Mouse (Mus musculus): Measurements from ENCODE around the gene Pilra. TPM values are rescaled to one million over a fixed set of nuclear protein-coding genes. Genes with fewer than 3 reads are reported as not detected.

The Pilra gene
- polyA plus RNA-seq, 1 experiment from 2014 or later = 2.8 TPM

GRCm38 (mm10) chr5:137806158-137806557 lies 29.9 kb downstream of the Pilra start:
- no peaks in the 10 kb centered on the region for H3K9me3 ChIP-seq (ENCODE audit: control insufficient read depth, low read length)
- no peak overlapping the region for H3K9ac ChIP-seq (ENCODE audit: low read depth, low read length)
- no peak overlapping the region for H3K4me2 ChIP-seq (ENCODE audit: low read depth, low read length)
- no peak overlapping the region for H3K4me3 ChIP-seq (ENCODE audit: low read length)
- 92% methylated on average over 1 of the region's 1 CpGs for whole genome bisulfite sequencing
- no peaks in the 10 kb centered on the region for H3K4me1 ChIP-seq (ENCODE audit: control insufficient read depth, insufficient read depth, low read length)
- H3K36me3 ChIP-seq (ENCODE audit: control insufficient read depth, insufficient read depth, low read length) = no peaks in the 10 kb centered on the region
- no peaks in the 10 kb centered on the region for H3K27me3 ChIP-seq (replicated peaks; ENCODE audit: control insufficient read depth, insufficient read depth, low read length)
- H3K27ac ChIP-seq (ENCODE audit: low read length) = no peak overlapping the region
- no peak for ATAC-seq

- Histone ChIP-seq H3K4me3 (ENCODE audit: low read length) (no peak overlapping the region), H3K27me3 (replicated peaks; ENCODE audit: control insufficient read depth, insufficient read depth, low read length) (no peaks in the 10 kb centered on the region), H3K36me3 (ENCODE audit: control insufficient read depth, insufficient read depth, low read length) (no peaks in the 10 kb centered on the region), H3K9me3 (ENCODE audit: control insufficient read depth, low read length) (no peaks in the 10 kb centered on the region), H3K9ac (ENCODE audit: low read depth, low read length) (no peak overlapping the region), H3K27ac (ENCODE audit: low read length) (no peak overlapping the region), H3K4me2 (ENCODE audit: low read depth, low read length) (no peak overlapping the region), H3K4me1 (ENCODE audit: control insufficient read depth, insufficient read depth, low read length) (no peaks in the 10 kb centered on the region)
- ATAC-seq = no peak
- 80% methylated on average over 3 of the region's 3 CpGs for WGBS
Observed at GRCm38 (mm10) chr5:137800917-137801316, 35.2 kb downstream of the Pilra start.

GRCm38 (mm10) chr5:137796606-137797005 lies 39.5 kb downstream of the Pilra start:
- H3K9ac ChIP-seq (ENCODE audit: low read depth, low read length) = no peak overlapping the region
- no peak overlapping the region for H3K27ac ChIP-seq (ENCODE audit: low read length)
- H3K4me1 ChIP-seq (ENCODE audit: control insufficient read depth, insufficient read depth, low read length) = no peaks in the 10 kb centered on the region
- no peaks in the 10 kb centered on the region for H3K27me3 ChIP-seq (replicated peaks; ENCODE audit: control insufficient read depth, insufficient read depth, low read length)
- no peak for ATAC-seq
- H3K9me3 ChIP-seq (ENCODE audit: control insufficient read depth, low read length) = no peaks in the 10 kb centered on the region
- H3K36me3 ChIP-seq (ENCODE audit: control insufficient read depth, insufficient read depth, low read length) = no peaks in the 10 kb centered on the region
- 79% methylated on average over 3 of the region's 3 CpGs for WGBS
- no peak overlapping the region for H3K4me3 ChIP-seq (ENCODE audit: low read length)
- H3K4me2 ChIP-seq (ENCODE audit: low read depth, low read length) = no peak overlapping the region

GRCm38 (mm10) chr5:137791553-137791952 lies 44.5 kb downstream of the Pilra start:
- Histone ChIP-seq H3K4me1 (ENCODE audit: control insufficient read depth, insufficient read depth, low read length) (no peaks in the 10 kb centered on the region; the same call in 1 of the 2 replicates), H3K27ac (ENCODE audit: low read length) (no peak overlapping the region), H3K27me3 (replicated peaks; ENCODE audit: control insufficient read depth, insufficient read depth, low read length) (no peaks in the 10 kb centered on the region), H3K36me3 (ENCODE audit: control insufficient read depth, insufficient read depth, low read length) (no peaks in the 10 kb centered on the region), H3K9me3 (ENCODE audit: control insufficient read depth, low read length) (peaks cover 4% of the 10 kb centered on the region; the same call in 1 of the 2 replicates), H3K9ac (ENCODE audit: low read depth, low read length) (no peak overlapping the region), H3K4me3 (ENCODE audit: low read length) (no peak overlapping the region), H3K4me2 (ENCODE audit: low read depth, low read length) (no peak overlapping the region)
- no peak for ATAC-seq

GRCm38 (mm10) chr5:137788946-137789531 lies 47.0 kb downstream of the Pilra start:
- 96% methylated on average over 2 of the region's 2 CpGs for WGBS
- H3K4me2 ChIP-seq (ENCODE audit: low read depth, low read length) = no peak overlapping the region
- peaks cover 13% of the 10 kb centered on the region for H3K4me1 ChIP-seq (ENCODE audit: control insufficient read depth, insufficient read depth, low read length)
- no peak overlapping the region for H3K9ac ChIP-seq (ENCODE audit: low read depth, low read length)
- no peak for ATAC-seq
- H3K4me3 ChIP-seq (ENCODE audit: low read length) = no peak overlapping the region
- peaks cover 3% of the 10 kb centered on the region; the same call in 1 of the 2 replicates for H3K36me3 ChIP-seq (ENCODE audit: control insufficient read depth, insufficient read depth, low read length)
- H3K27me3 ChIP-seq (replicated peaks; ENCODE audit: control insufficient read depth, insufficient read depth, low read length) = no peaks in the 10 kb centered on the region
- no peak overlapping the region for H3K27ac ChIP-seq (ENCODE audit: low read length)
- H3K9me3 ChIP-seq (ENCODE audit: control insufficient read depth, low read length) = peaks cover 4% of the 10 kb centered on the region; the same call in 1 of the 2 replicates

- Histone ChIP-seq H3K27ac (ENCODE audit: low read length) (no peak overlapping the region), H3K4me2 (ENCODE audit: low read depth, low read length) (peak overlapping the region; percentile 94), H3K9ac (ENCODE audit: low read depth, low read length) (peak overlapping the region; percentile 31), H3K9me3 (ENCODE audit: control insufficient read depth, low read length) (peaks cover 4% of the 10 kb centered on the region; the same call in 1 of the 2 replicates), H3K27me3 (replicated peaks; ENCODE audit: control insufficient read depth, insufficient read depth, low read length) (no peaks in the 10 kb centered on the region), H3K36me3 (ENCODE audit: control insufficient read depth, insufficient read depth, low read length) (peaks cover 3% of the 10 kb centered on the region; the same call in 1 of the 2 replicates), H3K4me1 (ENCODE audit: control insufficient read depth, insufficient read depth, low read length) (peaks cover 22% of the 10 kb centered on the region), H3K4me3 (ENCODE audit: low read length) (peak overlapping the region; percentile 89)
- ATAC-seq = no peak
- 72% methylated on average over 24 of the region's 24 CpGs for WGBS
Observed at GRCm38 (mm10) chr5:137788171-137788570, 47.9 kb downstream of the Pilra start.

- peaks cover 10% of the 10 kb centered on the region for H3K36me3 ChIP-seq (ENCODE audit: control insufficient read depth, insufficient read depth, low read length)
Observed at GRCm38 (mm10) chr5:137787151-137787928, 48.7 kb downstream of the Pilra start, which contains the start of the genes Mepce and Zcwpw1. TSS of gene Mepce (minus strand) at chr5:137787655. TSS of gene Zcwpw1 (plus strand) at chr5:137787798.

GRCm38 (mm10) chr5:137786109-137786942 lies 49.8 kb downstream of the Pilra start:
- peak overlapping the region; percentile 94 for H3K4me2 ChIP-seq (ENCODE audit: low read depth, low read length)
- no peaks in the 10 kb centered on the region for H3K27me3 ChIP-seq (replicated peaks; ENCODE audit: control insufficient read depth, insufficient read depth, low read length)
- peaks cover 18% of the 10 kb centered on the region for H3K36me3 ChIP-seq (ENCODE audit: control insufficient read depth, insufficient read depth, low read length)
- under 1% methylated on average over 79 of the region's 79 CpGs for WGBS
- H3K4me1 ChIP-seq (ENCODE audit: control insufficient read depth, insufficient read depth, low read length) = peaks cover 27% of the 10 kb centered on the region
- H3K9ac ChIP-seq (ENCODE audit: low read depth, low read length) = peak overlapping the region; percentile 96
- peak overlapping the region; percentile 89 for H3K4me3 ChIP-seq (ENCODE audit: low read length)
- peak overlapping the region; percentile 99 for H3K27ac ChIP-seq (ENCODE audit: low read length)
- ATAC-seq = peak; percentile 89
- H3K9me3 ChIP-seq (ENCODE audit: control insufficient read depth, low read length) = peaks cover 4% of the 10 kb centered on the region; the same call in 1 of the 2 replicates

More at GRCm38 (mm10) chr5:137787151-137787928, 48.7 kb downstream of the Pilra start, which contains the start of the genes Mepce and Zcwpw1:
- WGBS = under 1% methylated on average over 48 of the region's 48 CpGs
- Histone ChIP-seq H3K4me1 (ENCODE audit: control insufficient read depth, insufficient read depth, low read length) (peaks cover 27% of the 10 kb centered on the region), H3K4me3 (ENCODE audit: low read length) (peak within 1 kb of the TSS; percentile 89), H3K27me3 (replicated peaks; ENCODE audit: control insufficient read depth, insufficient read depth, low read length) (no peaks in the 10 kb centered on the region), H3K9me3 (ENCODE audit: control insufficient read depth, low read length) (peaks cover 4% of the 10 kb centered on the region; the same call in 1 of the 2 replicates), H3K4me2 (ENCODE audit: low read depth, low read length) (peak within 1 kb of the TSS; percentile 94), H3K27ac (ENCODE audit: low read length) (peak within 1 kb of the TSS; percentile 99), H3K9ac (ENCODE audit: low read depth, low read length) (peak within 1 kb of the TSS; percentile 96)
- peak; percentile 75 for ATAC-seq
